Mouse (Mus musculus): ENCODE data around the gene Meis2. TPM values are rescaled to one million over a fixed set of nuclear protein-coding genes. Genes with fewer than 3 reads are reported as not detected.

Gene Meis2
- total RNA-seq, 1 experiment: 12.4 TPM

- Histone ChIP-seq H3K9me3 (ENCODE audit: control insufficient read depth, insufficient read depth, low read depth, low read length) (no peaks in the 10 kb centered on the region), H3K4me3 (ENCODE audit: insufficient read depth in 1 of 2, low read depth in 1 of 2, low read length in 2 of 2, poor library complexity in 1 of 2, severe bottlenecking in 1 of 2) (no peak overlapping the region), H3K27ac (ENCODE audit: insufficient read depth, low read depth, low read length, poor library complexity, severe bottlenecking) (no peak overlapping the region), H3K4me1 (ENCODE audit: control insufficient read depth in 2 of 2, insufficient read depth in 2 of 2, low read length in 2 of 2, poor library complexity in 1 of 2) (peaks cover 0 to 7% of the 10 kb centered on the region in 2 experiments; a peak in 2 of 4 replicates), H3K36me3 (ENCODE audit: control insufficient read depth, insufficient read depth, low read length, poor library complexity, severe bottlenecking) (no peaks in the 10 kb centered on the region), H3K9ac (ENCODE audit: insufficient read depth, low read depth, low read length, poor library complexity, severe bottlenecking) (no peak overlapping the region)
- in situ Hi-C loops (cut with MboI; ENCODE audit: low sequenced_read_pairs in 2 of 2, unreplicated experiment in 2 of 2): loop anchor here in 1 of 2 experiments (25.0 kb wide), 1 partner anchor 472 kb away; the partner anchor contains the start of gene BC052040
- TF ChIP-seq HCFC1 (IDR thresholded peaks at IDR 0.05; ENCODE audit: borderline replicate concordance, insufficient read depth, low read length) (no peak), ZC3H11A (IDR thresholded peaks at IDR 0.05; ENCODE audit: borderline replicate concordance, low read depth, low read length) (no peak), MAFK (IDR thresholded peaks at IDR 0.05; ENCODE audit: insufficient read depth, low read depth, low read length) (no peak), ZNF384 (IDR thresholded peaks at IDR 0.05; ENCODE audit: low read depth, low read length) (no peak), CHD2 (IDR thresholded peaks at IDR 0.05; ENCODE audit: low read depth, low read length) (no peak)
- DNase-seq (ENCODE audit: low read depth, low spot score): no peak
Measured at GRCm38 (mm10) chr2:116059066-116059465, 6.6 kb downstream of the Meis2 start.

DNA sequence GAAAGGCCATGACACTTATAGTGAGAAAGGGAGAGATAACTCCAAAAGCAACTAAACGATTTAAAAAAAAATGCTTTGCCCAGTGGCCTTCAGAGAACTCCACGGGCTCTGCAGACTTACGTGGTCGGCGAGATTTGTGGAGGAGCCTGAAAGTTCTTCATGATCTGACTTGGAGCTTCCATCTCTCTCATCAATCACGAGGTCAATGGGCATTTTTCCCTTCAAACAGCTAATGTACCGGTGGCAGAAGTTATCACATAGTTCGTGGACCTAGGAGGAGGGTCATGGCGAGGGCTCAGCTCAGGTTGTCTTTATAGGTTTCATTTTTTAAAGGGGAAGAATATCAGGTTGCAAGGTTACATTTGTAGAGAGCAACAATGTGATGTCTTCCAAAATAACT is 7.1 kb downstream of the Meis2 start:
- Histone ChIP-seq H3K4me3 (ENCODE audit: insufficient read depth in 1 of 2, low read depth in 1 of 2, low read length in 2 of 2, poor library complexity in 1 of 2, severe bottlenecking in 1 of 2) (no peak overlapping the region), H3K4me1 (ENCODE audit: control insufficient read depth in 2 of 2, insufficient read depth in 2 of 2, low read length in 2 of 2, poor library complexity in 1 of 2) (peaks cover 0 to 7% of the 10 kb centered on the region in 2 experiments; a peak in 2 of 4 replicates), H3K9me3 (ENCODE audit: control insufficient read depth, insufficient read depth, low read depth, low read length) (no peaks in the 10 kb centered on the region), H3K27ac (ENCODE audit: insufficient read depth, low read depth, low read length, poor library complexity, severe bottlenecking) (no peak overlapping the region), H3K36me3 (ENCODE audit: control insufficient read depth, insufficient read depth, low read length, poor library complexity, severe bottlenecking) (no peaks in the 10 kb centered on the region), H3K9ac (ENCODE audit: insufficient read depth, low read depth, low read length, poor library complexity, severe bottlenecking) (no peak overlapping the region)
- TF ChIP-seq MAFK (IDR thresholded peaks at IDR 0.05; ENCODE audit: insufficient read depth, low read depth, low read length): no peak
- no peak for DNase-seq (ENCODE audit: low read depth, low spot score)
- in situ Hi-C loops (cut with MboI; ENCODE audit: low sequenced_read_pairs in 2 of 2, unreplicated experiment in 2 of 2): loop anchor here in 1 of 2 experiments (25.0 kb wide), 1 partner anchor 471 kb away; the partner anchor contains the start of gene BC052040

GRCm38 (mm10) chr2:116056826-116057225 is 8.8 kb downstream of the Meis2 start:
- Histone ChIP-seq H3K4me3 (ENCODE audit: insufficient read depth in 1 of 2, low read depth in 1 of 2, low read length in 2 of 2, poor library complexity in 1 of 2, severe bottlenecking in 1 of 2) (no peak overlapping the region), H3K9ac (ENCODE audit: insufficient read depth, low read depth, low read length, poor library complexity, severe bottlenecking) (no peak overlapping the region), H3K27ac (ENCODE audit: insufficient read depth, low read depth, low read length, poor library complexity, severe bottlenecking) (no peak overlapping the region), H3K4me1 (ENCODE audit: control insufficient read depth in 2 of 2, insufficient read depth in 2 of 2, low read length in 2 of 2, poor library complexity in 1 of 2) (peaks cover 0 to 3% of the 10 kb centered on the region in 2 experiments; a peak in 2 of 4 replicates), H3K36me3 (ENCODE audit: control insufficient read depth, insufficient read depth, low read length, poor library complexity, severe bottlenecking) (no peaks in the 10 kb centered on the region), H3K9me3 (ENCODE audit: control insufficient read depth, insufficient read depth, low read depth, low read length) (no peaks in the 10 kb centered on the region)
- in situ Hi-C loops (cut with MboI; ENCODE audit: low sequenced_read_pairs in 2 of 2, unreplicated experiment in 2 of 2): loop anchor here in 1 of 2 experiments (25.0 kb wide), 1 partner anchor 470 kb away; the partner anchor contains the start of gene BC052040
- DNase-seq (ENCODE audit: low read depth, low spot score): no peak
- no peak for TF ChIP-seq HCFC1 (IDR thresholded peaks at IDR 0.05; ENCODE audit: borderline replicate concordance, insufficient read depth, low read length)
- no peak for TF ChIP-seq CHD2 (IDR thresholded peaks at IDR 0.05; ENCODE audit: low read depth, low read length)
- no peak for TF ChIP-seq MAFK (IDR thresholded peaks at IDR 0.05; ENCODE audit: insufficient read depth, low read depth, low read length)
- TF ChIP-seq ZNF384 (IDR thresholded peaks at IDR 0.05; ENCODE audit: low read depth, low read length): no peak
- TF ChIP-seq ZC3H11A (IDR thresholded peaks at IDR 0.05; ENCODE audit: borderline replicate concordance, low read depth, low read length): no peak

- H3K4me1 ChIP-seq (ENCODE audit: control insufficient read depth in 2 of 2, insufficient read depth in 2 of 2, low read length in 2 of 2, poor library complexity in 1 of 2): peaks cover 0 to 3% of the 10 kb centered on the region in 2 experiments; a peak in 2 of 4 replicates
- H3K27ac ChIP-seq (ENCODE audit: insufficient read depth, low read depth, low read length, poor library complexity, severe bottlenecking): no peak overlapping the region
- no peaks in the 10 kb centered on the region for H3K36me3 ChIP-seq (ENCODE audit: control insufficient read depth, insufficient read depth, low read length, poor library complexity, severe bottlenecking)
- no peaks in the 10 kb centered on the region for H3K9me3 ChIP-seq (ENCODE audit: control insufficient read depth, insufficient read depth, low read depth, low read length)
- H3K4me3 ChIP-seq (ENCODE audit: insufficient read depth in 1 of 2, low read depth in 1 of 2, low read length in 2 of 2, poor library complexity in 1 of 2, severe bottlenecking in 1 of 2): no peak overlapping the region
- H3K9ac ChIP-seq (ENCODE audit: insufficient read depth, low read depth, low read length, poor library complexity, severe bottlenecking): no peak overlapping the region
- DNase-seq (ENCODE audit: low read depth, low spot score): no peak
- in situ Hi-C loops (cut with MboI; ENCODE audit: low sequenced_read_pairs in 2 of 2, unreplicated experiment in 2 of 2): loop anchor here in 1 of 2 experiments (25.0 kb wide), 1 partner anchor 469 kb away; the partner anchor contains the start of gene BC052040
- TF ChIP-seq HCFC1 (IDR thresholded peaks at IDR 0.05; ENCODE audit: borderline replicate concordance, insufficient read depth, low read length): no peak
- TF ChIP-seq CHD2 (IDR thresholded peaks at IDR 0.05; ENCODE audit: low read depth, low read length): no peak
- TF ChIP-seq MAFK (IDR thresholded peaks at IDR 0.05; ENCODE audit: insufficient read depth, low read depth, low read length): no peak
- no peak for TF ChIP-seq ZC3H11A (IDR thresholded peaks at IDR 0.05; ENCODE audit: borderline replicate concordance, low read depth, low read length)
- TF ChIP-seq ZNF384 (IDR thresholded peaks at IDR 0.05; ENCODE audit: low read depth, low read length): no peak
Measured at GRCm38 (mm10) chr2:116055686-116056620, 9.7 kb downstream of the Meis2 start.

Data from ES-E14 (cell line).